Mouse (Mus musculus): ENCODE measurements around the gene Pdzrn4. TPM values are rescaled to one million over a fixed set of nuclear protein-coding genes. Genes with fewer than 3 reads are reported as not detected.

Pdzrn4 gene
- total RNA-seq, 2 experiments from 2014 or later: not detected

GRCm38 (mm10) chr15:92491376-92491775 lies 94.7 kb downstream of the Pdzrn4 start:
- no peak for ATAC-seq (replicated peaks; ENCODE audit: low FRiP score, poor library complexity, severe bottlenecking)

GRCm38 (mm10) chr15:92495465-92496174 lies 98.9 kb downstream of the Pdzrn4 start:
- ATAC-seq (replicated peaks; ENCODE audit: low FRiP score, poor library complexity, severe bottlenecking): no peak

- no peak for ATAC-seq (replicated peaks; ENCODE audit: low FRiP score, poor library complexity, severe bottlenecking)
Measured at GRCm38 (mm10) chr15:92500276-92500838, 103.7 kb downstream of the Pdzrn4 start.

- ATAC-seq (replicated peaks; ENCODE audit: low FRiP score, poor library complexity, severe bottlenecking): no peak
Measured at GRCm38 (mm10) chr15:92502797-92503196, 106.1 kb downstream of the Pdzrn4 start.

GRCm38 (mm10) chr15:92509372-92509771 lies 112.7 kb downstream of the Pdzrn4 start:
- no peak for ATAC-seq (replicated peaks; ENCODE audit: low FRiP score, poor library complexity, severe bottlenecking)

- no peak for ATAC-seq (replicated peaks; ENCODE audit: low FRiP score, poor library complexity, severe bottlenecking)
Measured at GRCm38 (mm10) chr15:92515651-92516050, 119.0 kb downstream of the Pdzrn4 start.

- ATAC-seq (replicated peaks; ENCODE audit: low FRiP score, poor library complexity, severe bottlenecking): no peak
Measured at GRCm38 (mm10) chr15:92520677-92521225, 124.1 kb downstream of the Pdzrn4 start.

GRCm38 (mm10) chr15:92521686-92522085 lies 125.0 kb downstream of the Pdzrn4 start:
- no peak for ATAC-seq (replicated peaks; ENCODE audit: low FRiP score, poor library complexity, severe bottlenecking)

GRCm38 (mm10) chr15:92524917-92525316 lies 128.2 kb downstream of the Pdzrn4 start:
- ATAC-seq (replicated peaks; ENCODE audit: low FRiP score, poor library complexity, severe bottlenecking): no peak

GRCm38 (mm10) chr15:92525416-92525815 lies 128.7 kb downstream of the Pdzrn4 start:
- no peak for ATAC-seq (replicated peaks; ENCODE audit: low FRiP score, poor library complexity, severe bottlenecking)

GRCm38 (mm10) chr15:92526731-92527130 lies 130.1 kb downstream of the Pdzrn4 start:
- ATAC-seq (replicated peaks; ENCODE audit: low FRiP score, poor library complexity, severe bottlenecking): no peak

- no peak for ATAC-seq (replicated peaks; ENCODE audit: low FRiP score, poor library complexity, severe bottlenecking)
Measured at GRCm38 (mm10) chr15:92543252-92543651, 146.6 kb downstream of the Pdzrn4 start.

GRCm38 (mm10) chr15:92547294-92547911 lies 150.7 kb downstream of the Pdzrn4 start:
- ATAC-seq (replicated peaks; ENCODE audit: low FRiP score, poor library complexity, severe bottlenecking): no peak

GRCm38 (mm10) chr15:92555012-92555574 lies 158.4 kb downstream of the Pdzrn4 start:
- no peak for ATAC-seq (replicated peaks; ENCODE audit: low FRiP score, poor library complexity, severe bottlenecking)

- no peak for ATAC-seq (replicated peaks; ENCODE audit: low FRiP score, poor library complexity, severe bottlenecking)
Measured at GRCm38 (mm10) chr15:92555716-92556115, 159.0 kb downstream of the Pdzrn4 start.

- no peak for ATAC-seq (replicated peaks; ENCODE audit: low FRiP score, poor library complexity, severe bottlenecking)
Measured at GRCm38 (mm10) chr15:92558592-92558991, 161.9 kb downstream of the Pdzrn4 start.

GRCm38 (mm10) chr15:92562149-92562548 lies 165.5 kb downstream of the Pdzrn4 start:
- no peak for ATAC-seq (replicated peaks; ENCODE audit: low FRiP score, poor library complexity, severe bottlenecking)

GRCm38 (mm10) chr15:92563576-92563975 lies 166.9 kb downstream of the Pdzrn4 start:
- ATAC-seq (replicated peaks; ENCODE audit: low FRiP score, poor library complexity, severe bottlenecking): no peak

GRCm38 (mm10) chr15:92570526-92571243 lies 174.0 kb downstream of the Pdzrn4 start:
- no peak for ATAC-seq (replicated peaks; ENCODE audit: low FRiP score, poor library complexity, severe bottlenecking)

GRCm38 (mm10) chr15:92571244-92571539 lies 174.5 kb downstream of the Pdzrn4 start:
- ATAC-seq (replicated peaks; ENCODE audit: low FRiP score, poor library complexity, severe bottlenecking): no peak

All from erythroblast, adult 5-6 weeks (primary cell).